Mouse (Mus musculus): ENCODE results near the gene Gtf3c5. TPM values are rescaled to one million over a fixed set of nuclear protein-coding genes. Genes with fewer than 3 reads are reported as not detected.
A peak's percentile ranks its signal among the peaks of the same experiment; 100 is the strongest.

The Gtf3c5 gene
- polyA plus RNA-seq, 1 experiment from 2014 or later = 28.6 TPM

DNA sequence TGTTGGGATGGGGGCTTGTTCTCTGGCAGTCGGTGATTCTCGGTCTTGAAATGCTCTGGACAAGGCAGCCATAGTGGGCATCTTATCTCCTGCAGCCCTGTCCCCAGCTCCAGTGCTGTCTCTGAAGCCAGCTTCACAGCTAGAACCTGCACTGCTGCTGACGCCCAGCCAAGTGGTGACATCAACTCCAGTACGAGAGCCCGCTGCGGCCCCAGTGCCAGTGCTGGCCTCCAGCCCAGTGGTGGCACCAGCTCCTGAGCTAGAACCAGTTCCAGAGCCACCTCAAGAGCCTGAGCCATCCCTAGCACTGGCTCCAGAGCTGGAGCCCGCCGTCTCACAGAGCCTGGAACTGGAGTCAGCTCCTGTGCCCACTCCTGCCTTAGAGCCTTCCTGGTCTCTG, 39.7 kb downstream of the Gtf3c5 start:
- no peak overlapping the region for H3K27ac ChIP-seq (ENCODE audit: low read length)
- H3K4me3 ChIP-seq (ENCODE audit: low read length) = no peak overlapping the region
- H3K27me3 ChIP-seq (ENCODE audit: control insufficient read depth, insufficient read depth, low read length) = no peaks in the 10 kb centered on the region
- H3K9ac ChIP-seq (ENCODE audit: low read length) = no peak overlapping the region
- H3K4me2 ChIP-seq (ENCODE audit: low read depth, low read length) = no peak overlapping the region
- 79% methylated on average over 8 of the region's 8 CpGs for WGBS
- H3K4me1 ChIP-seq (ENCODE audit: control insufficient read depth, insufficient read depth, low read length) = peaks cover 16% of the 10 kb centered on the region
- no peak for ATAC-seq (replicated peaks; ENCODE audit: extremely low read depth, insufficient read depth, low FRiP score)
- H3K36me3 ChIP-seq (ENCODE audit: control insufficient read depth, insufficient read depth) = peaks cover 28% of the 10 kb centered on the region
- no peaks in the 10 kb centered on the region for H3K9me3 ChIP-seq (replicated peaks; ENCODE audit: control insufficient read depth, low read length)

DNA sequence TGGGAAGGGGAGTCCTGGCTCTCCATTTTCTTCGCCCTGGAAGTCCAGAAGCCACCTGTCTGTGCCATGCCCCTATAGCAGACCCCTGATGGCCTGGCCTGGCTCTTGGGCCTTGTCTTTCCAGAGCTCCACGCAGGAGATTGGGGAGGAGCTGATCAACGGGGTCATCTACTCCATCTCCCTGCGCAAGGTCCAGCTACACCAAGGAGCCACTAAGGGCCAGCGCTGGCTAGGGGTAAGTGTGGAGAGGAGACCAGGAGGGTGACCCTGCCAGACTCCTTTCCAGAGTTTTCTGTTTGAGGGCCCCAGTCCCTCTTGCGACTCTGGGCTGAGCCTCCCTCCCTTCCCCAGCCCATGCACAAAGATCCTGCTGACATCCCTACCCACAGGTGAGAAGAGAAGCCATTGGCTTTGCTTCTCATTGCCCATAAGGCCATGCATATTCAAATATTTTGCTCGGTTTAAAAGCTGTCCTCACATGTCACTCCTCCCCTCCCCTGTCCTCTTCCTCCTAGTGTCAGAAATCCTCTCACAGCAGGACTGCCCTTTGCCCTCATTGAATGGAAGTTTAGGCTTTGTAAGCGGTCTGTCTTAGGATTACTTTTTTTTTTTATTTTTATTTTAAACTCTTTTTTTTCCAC, 42.8 kb downstream of the Gtf3c5 start:
- Histone ChIP-seq H3K9ac (ENCODE audit: low read length) (no peak overlapping the region), H3K9me3 (replicated peaks; ENCODE audit: control insufficient read depth, low read length) (no peaks in the 10 kb centered on the region), H3K4me2 (ENCODE audit: low read depth, low read length) (no peak overlapping the region), H3K27ac (ENCODE audit: low read length) (no peak overlapping the region), H3K36me3 (ENCODE audit: control insufficient read depth, insufficient read depth) (peaks cover 19% of the 10 kb centered on the region), H3K4me1 (ENCODE audit: control insufficient read depth, insufficient read depth, low read length) (peaks cover 31% of the 10 kb centered on the region), H3K4me3 (ENCODE audit: low read length) (no peak overlapping the region), H3K27me3 (ENCODE audit: control insufficient read depth, insufficient read depth, low read length) (no peaks in the 10 kb centered on the region)
- ATAC-seq (replicated peaks; ENCODE audit: extremely low read depth, insufficient read depth, low FRiP score) = no peak
- 84% methylated on average over 8 of the region's 8 CpGs for WGBS

DNA sequence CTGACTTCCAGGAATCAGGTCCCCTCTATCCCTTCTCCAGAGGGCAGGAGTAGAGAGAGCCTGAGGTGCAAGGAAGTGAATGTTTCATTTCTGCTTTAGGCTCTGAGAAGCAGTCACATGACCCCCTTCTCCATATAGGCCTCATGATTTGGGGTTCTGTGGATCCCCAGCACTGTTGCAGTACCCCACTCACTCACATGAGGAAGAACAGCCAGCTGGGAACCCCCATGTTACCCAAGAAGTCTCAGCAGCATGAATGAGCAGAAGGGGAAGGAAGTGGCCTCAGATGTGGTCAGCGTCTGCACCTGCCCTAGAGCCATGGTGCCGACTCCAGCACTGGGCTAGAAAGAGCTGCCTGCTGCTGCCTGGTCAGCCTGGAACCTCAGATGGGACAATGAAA, 43.6 kb downstream of the Gtf3c5 start:
- Histone ChIP-seq H3K4me3 (ENCODE audit: low read length) (no peak overlapping the region), H3K4me2 (ENCODE audit: low read depth, low read length) (no peak overlapping the region), H3K27me3 (ENCODE audit: control insufficient read depth, insufficient read depth, low read length) (no peaks in the 10 kb centered on the region), H3K4me1 (ENCODE audit: control insufficient read depth, insufficient read depth, low read length) (peaks cover 39% of the 10 kb centered on the region), H3K9ac (ENCODE audit: low read length) (peak overlapping the region; percentile 23), H3K36me3 (ENCODE audit: control insufficient read depth, insufficient read depth) (peaks cover 12% of the 10 kb centered on the region; the same call in 1 of the 2 replicates), H3K27ac (ENCODE audit: low read length) (peak overlapping the region; percentile 60; the same call in 1 of the 2 replicates), H3K9me3 (replicated peaks; ENCODE audit: control insufficient read depth, low read length) (no peaks in the 10 kb centered on the region)
- 55% methylated on average over 2 of the region's 2 CpGs for WGBS
- ATAC-seq (replicated peaks; ENCODE audit: extremely low read depth, insufficient read depth, low FRiP score) = no peak

DNA sequence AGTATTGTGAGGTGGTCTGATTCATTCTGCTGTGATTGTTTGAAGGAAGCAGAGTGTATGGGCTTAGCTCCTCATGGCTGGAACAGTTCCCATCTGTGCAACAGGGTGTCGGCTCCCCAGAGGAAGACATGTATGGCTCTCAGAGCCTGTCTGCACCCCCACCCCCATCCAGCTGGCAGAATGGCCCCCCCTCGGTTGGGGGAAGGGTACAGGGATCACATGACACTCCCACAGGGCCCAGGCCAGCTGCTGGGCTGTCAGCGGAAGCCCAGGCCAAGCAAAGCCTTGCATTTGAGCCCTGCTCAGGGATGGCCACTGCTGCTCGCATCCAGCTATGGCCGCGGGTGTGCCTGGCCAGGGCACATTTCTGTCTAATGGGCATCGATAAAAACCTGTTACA, 44.3 kb downstream of the Gtf3c5 start:
- H3K9ac ChIP-seq (ENCODE audit: low read length) = peak overlapping the region; percentile 23
- WGBS = 37% methylated on average over 7 of the region's 7 CpGs
- H3K27me3 ChIP-seq (ENCODE audit: control insufficient read depth, insufficient read depth, low read length) = no peaks in the 10 kb centered on the region
- peaks cover 45% of the 10 kb centered on the region for H3K4me1 ChIP-seq (ENCODE audit: control insufficient read depth, insufficient read depth, low read length)
- no peaks in the 10 kb centered on the region for H3K9me3 ChIP-seq (replicated peaks; ENCODE audit: control insufficient read depth, low read length)
- H3K36me3 ChIP-seq (ENCODE audit: control insufficient read depth, insufficient read depth) = peaks cover 11% of the 10 kb centered on the region; the same call in 1 of the 2 replicates
- H3K4me3 ChIP-seq (ENCODE audit: low read length) = no peak overlapping the region
- H3K4me2 ChIP-seq (ENCODE audit: low read depth, low read length) = no peak overlapping the region
- ATAC-seq (replicated peaks; ENCODE audit: extremely low read depth, insufficient read depth, low FRiP score) = no peak
- H3K27ac ChIP-seq (ENCODE audit: low read length) = peak overlapping the region; percentile 60

DNA sequence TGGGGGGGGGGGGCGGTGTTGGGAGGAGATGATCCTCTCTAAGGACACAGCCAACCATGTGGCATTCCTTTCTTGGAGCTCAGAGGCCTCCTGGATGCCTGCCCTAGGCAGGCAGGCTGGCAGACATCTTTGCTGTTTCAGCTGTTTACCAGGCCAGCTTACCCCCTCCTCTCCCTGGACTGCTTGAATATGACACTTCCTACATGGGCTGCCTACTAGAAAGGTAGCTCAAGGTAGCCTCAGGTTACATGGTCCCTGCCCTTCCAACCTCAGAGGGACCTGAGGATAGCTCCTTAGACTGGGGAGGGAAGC, 44.8 kb downstream of the Gtf3c5 start:
- ATAC-seq (replicated peaks; ENCODE audit: extremely low read depth, insufficient read depth, low FRiP score) = no peak
- Histone ChIP-seq H3K4me1 (ENCODE audit: control insufficient read depth, insufficient read depth, low read length) (peaks cover 50% of the 10 kb centered on the region), H3K36me3 (ENCODE audit: control insufficient read depth, insufficient read depth) (peaks cover 9% of the 10 kb centered on the region; the same call in 1 of the 2 replicates), H3K9ac (ENCODE audit: low read length) (peak overlapping the region; percentile 23; the same call in 1 of the 2 replicates), H3K27ac (ENCODE audit: low read length) (peak overlapping the region; percentile 60), H3K27me3 (ENCODE audit: control insufficient read depth, insufficient read depth, low read length) (no peaks in the 10 kb centered on the region), H3K4me3 (ENCODE audit: low read length) (no peak overlapping the region), H3K9me3 (replicated peaks; ENCODE audit: control insufficient read depth, low read length) (no peaks in the 10 kb centered on the region), H3K4me2 (ENCODE audit: low read depth, low read length) (no peak overlapping the region)
- WGBS = 40% methylated on average over 1 of the region's 1 CpGs

DNA sequence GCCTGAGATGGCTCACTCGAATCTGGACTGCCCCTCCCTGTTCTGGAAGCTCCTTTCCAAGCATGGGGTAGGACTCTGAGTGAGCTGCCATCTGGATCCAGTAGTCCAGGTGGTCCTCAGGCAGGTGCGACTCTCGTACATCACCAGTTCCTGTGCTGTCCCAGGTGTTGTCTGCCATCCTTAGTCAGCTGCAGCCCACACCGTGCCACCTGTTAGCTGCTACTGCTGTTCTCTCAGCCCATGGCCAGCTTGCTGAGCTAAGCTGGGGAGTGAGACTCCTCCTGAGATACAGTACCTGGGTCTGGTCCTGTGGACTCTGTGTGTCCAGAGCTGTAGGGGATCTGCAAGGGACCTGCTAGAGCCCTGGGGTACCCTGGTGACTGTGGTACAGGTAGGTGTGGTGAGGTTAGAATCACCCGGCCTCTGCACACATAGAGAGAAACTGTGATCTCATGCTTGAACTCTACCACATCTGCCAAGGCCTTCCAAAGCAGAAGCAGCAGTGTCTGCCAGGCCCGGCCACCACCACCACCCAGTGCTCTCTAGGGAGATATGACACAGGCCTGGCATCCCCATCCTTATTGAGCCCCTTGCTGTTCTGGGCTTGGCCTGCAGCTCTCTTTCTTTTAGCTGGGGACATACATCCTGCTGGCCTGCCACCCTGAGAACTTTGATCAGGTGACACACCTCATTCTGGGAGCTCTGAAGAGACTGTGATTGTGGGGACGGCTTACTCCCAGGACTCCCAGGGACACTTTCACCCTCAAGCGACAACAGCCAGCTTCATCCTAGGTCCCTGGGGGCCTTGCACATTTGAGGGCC, 45.3 kb downstream of the Gtf3c5 start:
- Histone ChIP-seq H3K27ac (ENCODE audit: low read length) (peak overlapping the region; percentile 60; the same call in 1 of the 2 replicates), H3K27me3 (ENCODE audit: control insufficient read depth, insufficient read depth, low read length) (no peaks in the 10 kb centered on the region), H3K36me3 (ENCODE audit: control insufficient read depth, insufficient read depth) (0 out of 2 replicates have a peak, but pooled peaks cover 5% of the 10 kb centered on the region), H3K9me3 (replicated peaks; ENCODE audit: control insufficient read depth, low read length) (no peaks in the 10 kb centered on the region), H3K4me3 (ENCODE audit: low read length) (no peak overlapping the region), H3K4me1 (ENCODE audit: control insufficient read depth, insufficient read depth, low read length) (peaks cover 52% of the 10 kb centered on the region), H3K4me2 (ENCODE audit: low read depth, low read length) (no peak overlapping the region), H3K9ac (ENCODE audit: low read length) (no peak overlapping the region)
- WGBS = 73% methylated on average over 8 of the region's 8 CpGs
- no peak for ATAC-seq (replicated peaks; ENCODE audit: extremely low read depth, insufficient read depth, low FRiP score)

DNA sequence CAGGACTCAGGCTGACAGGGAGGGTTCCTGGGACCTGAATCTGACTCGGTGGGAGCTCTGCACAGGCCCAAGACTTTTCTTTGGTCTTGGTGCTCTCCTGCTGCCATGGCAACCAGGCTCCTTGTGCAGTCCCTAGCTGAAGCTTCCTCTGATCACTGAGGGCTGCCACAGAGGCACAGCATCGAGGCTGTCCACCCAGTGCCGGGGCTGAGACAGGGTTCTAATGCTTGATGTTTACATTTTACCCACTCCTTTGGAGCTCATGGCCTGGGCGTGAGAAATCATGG, 46.0 kb downstream of the Gtf3c5 start:
- Histone ChIP-seq H3K9ac (ENCODE audit: low read length) (no peak overlapping the region), H3K4me2 (ENCODE audit: low read depth, low read length) (no peak overlapping the region), H3K9me3 (replicated peaks; ENCODE audit: control insufficient read depth, low read length) (no peaks in the 10 kb centered on the region), H3K4me3 (ENCODE audit: low read length) (no peak overlapping the region), H3K36me3 (ENCODE audit: control insufficient read depth, insufficient read depth) (0 out of 2 replicates have a peak, but pooled peaks cover 4% of the 10 kb centered on the region), H3K27me3 (ENCODE audit: control insufficient read depth, insufficient read depth, low read length) (no peaks in the 10 kb centered on the region), H3K27ac (ENCODE audit: low read length) (no peak overlapping the region), H3K4me1 (ENCODE audit: control insufficient read depth, insufficient read depth, low read length) (peaks cover 58% of the 10 kb centered on the region)
- ATAC-seq (replicated peaks; ENCODE audit: extremely low read depth, insufficient read depth, low FRiP score) = no peak
- WGBS = 63% methylated on average over 4 of the region's 4 CpGs

DNA sequence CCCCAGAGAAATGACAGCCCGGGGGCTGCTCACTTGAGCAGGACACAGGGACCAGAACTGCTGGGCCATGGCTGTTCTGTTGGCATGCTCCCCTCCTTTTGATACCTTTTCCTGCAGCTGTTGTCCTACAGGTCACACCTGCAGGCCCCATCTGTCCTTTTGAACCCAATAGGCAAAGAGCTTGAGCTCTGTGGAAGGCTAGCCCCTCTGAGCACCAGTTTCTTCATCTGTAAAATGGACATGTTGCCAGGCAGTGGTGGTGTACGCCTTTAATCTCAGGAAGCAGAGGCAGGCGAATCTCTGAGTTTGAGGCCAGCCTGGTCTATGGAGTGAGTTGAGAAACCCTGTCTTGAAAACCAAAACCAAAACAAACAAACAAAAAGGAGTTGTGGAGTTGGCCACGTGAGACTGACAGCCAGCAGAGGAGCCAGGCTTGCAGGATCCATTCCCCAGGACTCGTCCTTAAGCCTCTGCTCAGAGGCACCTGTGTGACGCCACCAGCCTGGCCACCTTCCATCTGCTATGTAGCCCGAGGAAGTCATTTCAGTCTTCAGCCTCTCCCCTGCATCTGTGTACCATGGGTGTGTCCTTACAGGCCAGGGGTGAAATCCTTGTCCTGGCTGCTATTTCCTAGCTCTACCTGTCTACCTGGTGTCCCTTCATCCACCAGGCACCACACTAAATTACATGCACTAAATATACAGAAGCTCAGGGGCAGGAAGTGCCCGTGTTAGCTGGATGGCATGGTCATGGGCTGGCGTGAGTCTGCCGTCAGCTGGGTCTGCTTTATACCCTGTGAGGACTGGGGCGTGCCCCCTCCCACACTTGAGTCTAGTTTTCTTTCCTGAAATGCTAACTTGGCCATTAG, 46.6 kb downstream of the Gtf3c5 start:
- no peak overlapping the region for H3K4me3 ChIP-seq (ENCODE audit: low read length)
- H3K27me3 ChIP-seq (ENCODE audit: control insufficient read depth, insufficient read depth, low read length) = no peaks in the 10 kb centered on the region
- no peak for ATAC-seq (replicated peaks; ENCODE audit: extremely low read depth, insufficient read depth, low FRiP score)
- no peaks in the 10 kb centered on the region for H3K9me3 ChIP-seq (replicated peaks; ENCODE audit: control insufficient read depth, low read length)
- H3K4me1 ChIP-seq (ENCODE audit: control insufficient read depth, insufficient read depth, low read length) = peaks cover 63% of the 10 kb centered on the region
- H3K36me3 ChIP-seq (ENCODE audit: control insufficient read depth, insufficient read depth) = no peaks in the 10 kb centered on the region
- H3K4me2 ChIP-seq (ENCODE audit: low read depth, low read length) = no peak overlapping the region
- no peak overlapping the region; the same call in 1 of the 2 replicates for H3K27ac ChIP-seq (ENCODE audit: low read length)
- WGBS = 82% methylated on average over 11 of the region's 11 CpGs
- H3K9ac ChIP-seq (ENCODE audit: low read length) = no peak overlapping the region
